Mouse (Mus musculus): ENCODE measurements around the gene Ccne1. TPM values are rescaled to one million over a fixed set of nuclear protein-coding genes. Genes with fewer than 3 reads are reported as not detected.

The Ccne1 gene
- polyA plus RNA-seq, 1 experiment from 2014 or later, result 59.0 TPM

DNA sequence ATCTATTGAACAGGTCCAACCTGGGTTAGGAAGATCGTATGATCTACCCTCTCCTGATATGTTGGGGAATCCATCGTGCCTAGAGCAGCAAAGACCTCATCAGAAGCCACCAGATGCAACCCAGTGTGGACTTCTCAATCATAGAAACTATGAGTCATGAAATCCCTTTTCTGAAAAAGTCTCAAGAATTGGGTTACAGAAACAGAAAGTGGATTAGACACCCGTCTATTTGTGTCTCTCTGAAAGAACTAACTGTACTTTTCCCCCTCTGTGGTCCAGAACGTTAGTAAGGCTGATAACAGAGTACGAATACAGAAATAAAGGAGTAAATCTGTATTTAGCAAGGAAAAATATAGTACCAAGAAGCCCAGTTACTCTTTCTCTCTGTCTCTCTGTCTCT is 36.3 kb downstream of the Ccne1 start:
- WGBS (ENCODE audit: insufficient replicate concordance), result 49% methylated on average over 5 of the region's 5 CpGs
- no peak for ATAC-seq (ENCODE audit: low read depth)

GRCm38 (mm10) chr7:38070663-38071062 is 36.7 kb downstream of the Ccne1 start:
- H3K27ac ChIP-seq (ENCODE audit: low read length), result no peak overlapping the region
- no peak for ATAC-seq (ENCODE audit: low read depth)

More for the DNA sequence above, 36.3 kb downstream of the Ccne1 start:
- H3K4me1 ChIP-seq (ENCODE audit: control insufficient read depth, low read depth, low read length), result no peaks in the 10 kb centered on the region
- H3K4me2 ChIP-seq (ENCODE audit: low read depth, low read length), result no peak overlapping the region
- peaks cover 9% of the 10 kb centered on the region for H3K27me3 ChIP-seq (ENCODE audit: control insufficient read depth, insufficient read depth, low read depth, low read length)
- no peak overlapping the region for H3K27ac ChIP-seq (ENCODE audit: low read length)
- H3K4me3 ChIP-seq (ENCODE audit: low read depth, low read length), result no peak overlapping the region
- H3K9ac ChIP-seq (ENCODE audit: low read depth, low read length), result no peak overlapping the region
- no peaks in the 10 kb centered on the region for H3K36me3 ChIP-seq (ENCODE audit: control insufficient read depth, insufficient read depth)
- H3K9me3 ChIP-seq (replicated peaks; ENCODE audit: control insufficient read depth, low read length), result no peaks in the 10 kb centered on the region

DNA sequence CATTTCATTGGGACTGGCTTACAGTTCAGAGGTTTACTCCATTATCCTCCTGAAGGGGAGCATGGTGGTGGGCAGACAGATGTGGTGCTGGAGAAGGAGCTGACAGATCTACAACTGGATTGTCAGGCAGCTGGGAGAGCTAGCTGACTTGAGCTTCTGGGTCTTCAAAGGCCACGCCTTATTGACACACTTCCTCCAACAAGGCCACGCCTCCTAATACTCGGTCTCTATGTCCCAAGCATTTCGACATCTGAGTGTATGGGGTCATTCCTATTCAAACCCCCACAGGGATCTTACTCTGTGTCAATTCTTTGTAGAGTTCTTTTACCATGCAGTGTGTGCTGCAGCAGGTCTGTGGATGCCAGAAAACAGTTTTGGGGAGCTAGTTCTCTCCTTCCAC is 42.9 kb downstream of the Ccne1 start:
- Histone ChIP-seq H3K27me3 (ENCODE audit: control insufficient read depth, insufficient read depth, low read depth, low read length) (no peaks in the 10 kb centered on the region; the same call in 1 of the 2 replicates), H3K9me3 (replicated peaks; ENCODE audit: control insufficient read depth, low read length) (no peaks in the 10 kb centered on the region), H3K36me3 (ENCODE audit: control insufficient read depth, insufficient read depth) (no peaks in the 10 kb centered on the region), H3K4me1 (ENCODE audit: control insufficient read depth, low read depth, low read length) (0 out of 2 replicates have a peak, but pooled peaks cover 2% of the 10 kb centered on the region), H3K4me2 (ENCODE audit: low read depth, low read length) (no peak overlapping the region), H3K9ac (ENCODE audit: low read depth, low read length) (no peak overlapping the region), H3K27ac (ENCODE audit: low read length) (no peak overlapping the region), H3K4me3 (ENCODE audit: low read depth, low read length) (no peak overlapping the region)
- WGBS (ENCODE audit: insufficient replicate concordance), result 23% methylated on average over 4 of the region's 4 CpGs
- ATAC-seq (ENCODE audit: low read depth), result no peak

More at GRCm38 (mm10) chr7:38070663-38071062, 36.7 kb downstream of the Ccne1 start:
- H3K4me3 ChIP-seq (ENCODE audit: low read depth, low read length), result no peak overlapping the region
- no peak overlapping the region for H3K9ac ChIP-seq (ENCODE audit: low read depth, low read length)
- no peak overlapping the region for H3K4me2 ChIP-seq (ENCODE audit: low read depth, low read length)
- H3K27me3 ChIP-seq (ENCODE audit: control insufficient read depth, insufficient read depth, low read depth, low read length), result peaks cover 9% of the 10 kb centered on the region
- H3K4me1 ChIP-seq (ENCODE audit: control insufficient read depth, low read depth, low read length), result no peaks in the 10 kb centered on the region
- 23% methylated on average over 2 of the region's 2 CpGs for WGBS (ENCODE audit: insufficient replicate concordance)
- H3K36me3 ChIP-seq (ENCODE audit: control insufficient read depth, insufficient read depth), result no peaks in the 10 kb centered on the region
- H3K9me3 ChIP-seq (replicated peaks; ENCODE audit: control insufficient read depth, low read length), result no peaks in the 10 kb centered on the region

GRCm38 (mm10) chr7:38061060-38061970 is 46.0 kb downstream of the Ccne1 start:
- Histone ChIP-seq H3K9ac (ENCODE audit: low read depth, low read length) (peak overlapping the region; percentile 60), H3K4me1 (ENCODE audit: control insufficient read depth, low read depth, low read length) (0 out of 2 replicates have a peak, but pooled peaks cover 2% of the 10 kb centered on the region), H3K36me3 (ENCODE audit: control insufficient read depth, insufficient read depth) (no peaks in the 10 kb centered on the region), H3K4me3 (ENCODE audit: low read depth, low read length) (peak overlapping the region; percentile 61), H3K4me2 (ENCODE audit: low read depth, low read length) (peak overlapping the region; percentile 75), H3K27ac (ENCODE audit: low read length) (peak overlapping the region; percentile 23; the same call in 1 of the 2 replicates), H3K9me3 (replicated peaks; ENCODE audit: control insufficient read depth, low read length) (no peaks in the 10 kb centered on the region), H3K27me3 (ENCODE audit: control insufficient read depth, insufficient read depth, low read depth, low read length) (no peaks in the 10 kb centered on the region; the same call in 1 of the 2 replicates)
- peak; percentile 84 for ATAC-seq (ENCODE audit: low read depth)
- whole genome bisulfite sequencing (ENCODE audit: insufficient replicate concordance), result 4% methylated on average over 54 of the region's 57 CpGs

DNA sequence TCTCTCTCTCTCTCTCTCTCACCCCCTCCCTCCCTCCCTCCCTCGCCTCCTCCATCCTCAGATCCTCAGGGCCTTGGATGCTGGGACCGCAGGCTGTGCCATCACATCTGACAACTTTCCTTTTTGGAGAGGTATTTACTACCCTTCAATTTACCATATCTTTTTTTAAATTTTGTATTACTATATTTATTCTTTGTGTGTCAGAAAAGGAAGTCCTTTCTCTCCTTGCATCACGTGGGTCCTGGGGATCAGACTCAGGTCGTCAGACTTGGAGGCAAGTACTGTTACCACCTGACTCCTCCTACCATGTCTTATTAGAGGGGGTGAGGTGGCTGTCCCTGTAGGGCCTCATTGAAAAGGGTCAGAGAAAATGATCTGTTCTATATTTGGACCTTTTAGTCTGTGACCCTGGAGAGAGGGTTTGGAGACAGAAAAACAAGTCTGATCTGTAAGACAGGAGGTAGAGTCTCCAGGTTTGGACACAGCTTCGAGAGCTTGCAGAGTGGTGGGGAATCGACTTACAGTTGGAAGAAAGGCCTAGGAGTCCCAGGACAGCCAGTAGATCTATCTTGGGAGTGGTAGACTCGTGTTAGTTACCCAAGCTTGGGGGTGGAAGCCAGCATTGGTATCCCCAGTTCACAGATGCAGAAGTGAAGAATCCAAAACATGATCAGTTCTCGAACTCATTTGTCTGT is 47.6 kb downstream of the Ccne1 start:
- Histone ChIP-seq H3K9ac (ENCODE audit: low read depth, low read length) (no peak overlapping the region), H3K4me3 (ENCODE audit: low read depth, low read length) (no peak overlapping the region), H3K27me3 (ENCODE audit: control insufficient read depth, insufficient read depth, low read depth, low read length) (no peaks in the 10 kb centered on the region; the same call in 1 of the 2 replicates), H3K27ac (ENCODE audit: low read length) (no peak overlapping the region), H3K4me1 (ENCODE audit: control insufficient read depth, low read depth, low read length) (0 out of 2 replicates have a peak, but pooled peaks cover 2% of the 10 kb centered on the region), H3K9me3 (replicated peaks; ENCODE audit: control insufficient read depth, low read length) (no peaks in the 10 kb centered on the region), H3K4me2 (ENCODE audit: low read depth, low read length) (no peak overlapping the region), H3K36me3 (ENCODE audit: control insufficient read depth, insufficient read depth) (no peaks in the 10 kb centered on the region)
- WGBS (ENCODE audit: insufficient replicate concordance), result 48% methylated on average over 8 of the region's 8 CpGs
- ATAC-seq (ENCODE audit: low read depth), result no peak

- Histone ChIP-seq H3K4me2 (ENCODE audit: low read depth, low read length) (no peak overlapping the region), H3K9me3 (replicated peaks; ENCODE audit: control insufficient read depth, low read length) (no peaks in the 10 kb centered on the region), H3K4me1 (ENCODE audit: control insufficient read depth, low read depth, low read length) (0 out of 2 replicates have a peak, but pooled peaks cover 2% of the 10 kb centered on the region), H3K27ac (ENCODE audit: low read length) (no peak overlapping the region), H3K9ac (ENCODE audit: low read depth, low read length) (no peak overlapping the region), H3K27me3 (ENCODE audit: control insufficient read depth, insufficient read depth, low read depth, low read length) (no peaks in the 10 kb centered on the region; the same call in 1 of the 2 replicates), H3K4me3 (ENCODE audit: low read depth, low read length) (no peak overlapping the region), H3K36me3 (ENCODE audit: control insufficient read depth, insufficient read depth) (no peaks in the 10 kb centered on the region)
- 39% methylated on average over 7 of the region's 7 CpGs for WGBS (ENCODE audit: insufficient replicate concordance)
- ATAC-seq (ENCODE audit: low read depth), result no peak
These were observed 48.2 kb downstream of the Ccne1 start for GRCm38 (mm10) chr7:38059096-38059495.

- Histone ChIP-seq H3K4me1 (ENCODE audit: control insufficient read depth, low read depth, low read length) (no peaks in the 10 kb centered on the region), H3K9ac (ENCODE audit: low read depth, low read length) (no peak overlapping the region), H3K36me3 (ENCODE audit: control insufficient read depth, insufficient read depth) (no peaks in the 10 kb centered on the region), H3K4me2 (ENCODE audit: low read depth, low read length) (no peak overlapping the region), H3K27me3 (ENCODE audit: control insufficient read depth, insufficient read depth, low read depth, low read length) (no peaks in the 10 kb centered on the region; the same call in 1 of the 2 replicates), H3K4me3 (ENCODE audit: low read depth, low read length) (no peak overlapping the region), H3K27ac (ENCODE audit: low read length) (no peak overlapping the region), H3K9me3 (replicated peaks; ENCODE audit: control insufficient read depth, low read length) (no peaks in the 10 kb centered on the region)
- 62% methylated on average over 2 of the region's 2 CpGs for WGBS (ENCODE audit: insufficient replicate concordance)
- no peak for ATAC-seq (ENCODE audit: low read depth)
These were observed 51.3 kb downstream of the Ccne1 start for GRCm38 (mm10) chr7:38055996-38056395.

DNA sequence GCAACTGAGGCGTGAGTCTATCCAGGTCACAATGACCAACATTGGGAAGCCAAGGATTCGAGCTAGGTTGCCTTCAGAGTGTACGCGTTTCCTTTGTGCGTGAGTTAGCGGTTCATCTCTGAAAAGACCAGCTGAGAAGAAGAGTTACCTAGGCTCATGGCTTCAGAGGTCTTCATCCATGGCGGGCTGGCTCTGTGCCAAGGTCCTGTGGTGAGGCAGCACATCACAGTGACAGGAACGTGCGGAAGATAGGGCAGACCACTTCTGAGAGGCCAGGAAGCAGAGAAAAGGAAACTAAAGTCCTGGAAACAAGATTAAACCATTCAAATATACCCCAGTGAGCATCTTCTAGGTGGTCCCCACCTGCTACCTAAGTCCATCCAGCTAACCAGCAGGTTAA is 53.1 kb downstream of the Ccne1 start:
- no peaks in the 10 kb centered on the region for H3K36me3 ChIP-seq (ENCODE audit: control insufficient read depth, insufficient read depth)
- no peaks in the 10 kb centered on the region for H3K4me1 ChIP-seq (ENCODE audit: control insufficient read depth, low read depth, low read length)
- WGBS (ENCODE audit: insufficient replicate concordance), result 70% methylated on average over 9 of the region's 9 CpGs
- no peak overlapping the region for H3K9ac ChIP-seq (ENCODE audit: low read depth, low read length)
- no peak for ATAC-seq (ENCODE audit: low read depth)
- no peak overlapping the region for H3K4me3 ChIP-seq (ENCODE audit: low read depth, low read length)
- no peak overlapping the region for H3K4me2 ChIP-seq (ENCODE audit: low read depth, low read length)
- no peak overlapping the region for H3K27ac ChIP-seq (ENCODE audit: low read length)
- H3K27me3 ChIP-seq (ENCODE audit: control insufficient read depth, insufficient read depth, low read depth, low read length), result no peaks in the 10 kb centered on the region
- no peaks in the 10 kb centered on the region for H3K9me3 ChIP-seq (replicated peaks; ENCODE audit: control insufficient read depth, low read length)
